Mouse (Mus musculus) kidney, adult 2 months (tissue): Measurements from ENCODE around the gene Gm17660. TPM values are rescaled to one million over a fixed set of nuclear protein-coding genes. Genes with fewer than 3 reads are reported as not detected.

Source experiments
- DNase-seq: peaks from one replicate; pipeline ENCODE4 v3.0.0; 2021
- H3K27ac ChIP-seq: fragments of 200-500 bp; 2 replicates; pipeline ENCODE4 v1.5.1; 2012; ENCODE audit warnings: low read depth, low read length, control low read depth, inconsistent platforms; ENCODE audit not compliant: insufficient read depth
- H3K27me3 ChIP-seq: fragments of 200-500 bp; replicated peaks from 2 replicates; pipeline ENCODE4 v1.6.1; 2012; ENCODE audit warnings: mild to moderate bottlenecking, moderate library complexity, low read length, inconsistent platforms; ENCODE audit not compliant: control insufficient read depth, insufficient read depth
- H3K36me3 ChIP-seq: fragments of 200-500 bp; 2 replicates; pipeline ENCODE4 v1.6.1; 2012; ENCODE audit warnings: mild to moderate bottlenecking, moderate library complexity, low read length, inconsistent platforms; ENCODE audit not compliant: control insufficient read depth, insufficient read depth
- H3K4me1 ChIP-seq: fragments of 200-500 bp; 2 replicates; pipeline ENCODE4 v1.6.1; 2011; ENCODE audit warnings: low read length; ENCODE audit not compliant: control insufficient read depth, insufficient read depth
- H3K4me3 ChIP-seq: fragments of 200-500 bp; 2 replicates; pipeline ENCODE4 v1.5.1; 2011; ENCODE audit warnings: mild to moderate bottlenecking, low read depth, low read length, control low read depth; ENCODE audit not compliant: insufficient read depth
- CTCF ChIP-seq: fragments of 200-500 bp; conservative IDR thresholded peaks from 2 replicates; pipeline ENCODE4 v1.5.1; 2011; ENCODE audit warnings: low read depth, mild to moderate bottlenecking, control low read depth, low read length, moderate library complexity, mixed read lengths; ENCODE audit not compliant: insufficient read depth, insufficient read length
- POLR2A ChIP-seq: fragments of 200-500 bp; IDR thresholded peaks from one replicate; pipeline ENCODE4 v1.6.1; 2011; ENCODE audit warnings: low read depth, low read length, control low read depth
- WGBS: fragments of 180-500 bp; shearing (Covaris S2); methylation state at CpG from one replicate; pipeline ENCODE4 v1.1.7; 2018; 5-methylcytosine and 5-hydroxymethylcytosine counted together
- polyA plus RNA-seq: library from polyadenylated mRNA; depleted of rRNA; stranded (reverse); fragments of >200 nt; gene quantifications from 2 replicates; pipeline ENCODE4 v1.2.3, GENCODE M21; 2012

Gene Gm17660
- polyA plus RNA-seq, 1 experiment, result not detected

DNA sequence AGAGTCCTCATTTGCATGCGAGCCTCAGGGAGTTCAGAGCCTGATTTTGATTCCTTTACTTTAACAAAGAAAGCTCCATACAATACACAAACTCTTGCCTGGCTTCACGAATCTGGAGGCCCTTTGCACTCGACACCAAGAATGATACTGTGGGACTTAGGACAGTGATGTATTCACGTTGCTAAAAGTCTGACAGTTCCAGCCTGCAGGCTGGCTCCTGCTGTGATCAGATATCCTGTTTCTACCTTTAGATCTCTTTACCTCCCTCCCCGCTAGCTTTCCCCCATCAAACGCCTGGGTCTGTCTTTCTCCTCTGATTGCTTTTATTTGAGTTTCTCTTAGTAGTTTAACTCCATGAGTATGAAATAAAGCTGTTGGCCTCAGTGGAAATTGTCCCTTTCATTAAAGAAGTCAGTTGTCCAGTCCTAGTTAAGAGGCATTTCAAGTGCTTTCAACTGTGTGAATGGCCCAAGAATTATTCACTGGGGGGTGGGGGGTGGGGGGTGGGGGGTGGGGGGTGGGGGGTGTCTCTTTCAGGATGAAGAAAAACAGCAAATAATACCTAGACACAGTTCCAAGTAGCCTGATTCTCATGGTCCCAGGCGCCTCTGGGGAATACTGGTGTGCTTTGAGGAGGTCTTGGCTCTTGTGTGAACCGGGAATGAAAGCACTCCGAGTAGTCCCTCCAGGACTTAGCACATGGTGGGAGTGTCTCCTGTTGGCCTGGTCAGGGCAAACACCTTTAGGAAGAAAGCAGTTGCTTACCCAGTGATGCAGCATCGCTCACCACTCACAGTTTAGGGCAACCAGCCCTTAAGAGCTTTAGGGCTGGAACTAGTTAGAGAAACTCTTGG is 24.5 kb upstream of the Gm17660 start:
- Histone ChIP-seq H3K27ac (no peak overlapping the region), H3K4me3 (no peak overlapping the region), H3K27me3 (no peaks in the 10 kb centered on the region), H3K4me1 (no peaks in the 10 kb centered on the region), H3K36me3 (no peaks in the 10 kb centered on the region)
- 55% methylated on average over 10 of the region's 10 CpGs for WGBS
- no peak for TF ChIP-seq CTCF
- no peak for TF ChIP-seq POLR2A
- DNase-seq, result no peak

DNA sequence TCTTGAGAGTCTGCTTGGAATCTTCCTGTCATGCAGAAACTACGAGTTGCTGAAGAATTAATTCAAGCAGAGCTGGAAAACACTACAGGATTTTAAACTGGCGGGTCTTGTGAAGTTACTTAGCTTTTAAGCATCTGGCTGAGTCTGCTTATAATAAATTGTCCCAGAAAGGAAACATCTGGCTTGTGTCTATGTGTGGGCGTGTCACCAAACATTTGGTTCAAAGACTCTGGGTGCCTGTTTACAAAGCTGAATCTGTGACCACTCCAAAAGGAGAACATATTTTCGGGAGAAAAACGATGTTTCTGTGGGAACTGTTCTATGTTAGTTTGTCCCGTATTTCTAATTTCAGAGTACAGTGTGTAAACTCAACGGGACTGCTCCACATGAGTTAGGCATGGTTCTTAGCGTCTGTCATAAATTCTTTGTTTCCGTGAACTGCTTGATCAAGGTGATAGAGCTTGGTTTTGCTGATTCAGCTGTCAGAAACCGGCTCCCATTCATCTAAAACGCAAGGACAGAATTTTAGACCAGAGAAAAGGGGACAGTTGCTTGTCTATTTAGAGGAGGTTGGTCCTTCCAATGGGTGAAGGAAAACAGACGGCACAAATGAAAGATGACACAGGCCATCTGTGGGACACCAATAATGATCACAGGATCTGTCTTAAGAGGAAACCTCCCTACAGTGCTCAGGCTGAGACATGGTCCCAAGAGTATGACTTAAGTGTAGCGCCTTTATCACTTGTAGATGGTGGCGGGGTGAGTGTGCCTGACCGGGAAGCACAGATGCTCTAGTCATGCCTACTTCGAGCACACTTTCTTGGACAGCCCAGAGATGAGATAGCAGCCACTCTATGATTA is 18.9 kb upstream of the Gm17660 start:
- H3K27ac ChIP-seq, result peak overlapping the region; percentile 70; the same call in 1 of the 2 replicates
- no peaks in the 10 kb centered on the region for H3K27me3 ChIP-seq
- no peak overlapping the region for H3K4me3 ChIP-seq
- H3K36me3 ChIP-seq, result no peaks in the 10 kb centered on the region
- peak; percentile 64 for DNase-seq
- H3K4me1 ChIP-seq, result no peaks in the 10 kb centered on the region
- 34% methylated on average over 16 of the region's 16 CpGs for WGBS
- TF ChIP-seq POLR2A (no peak), CTCF (no peak)

DNA sequence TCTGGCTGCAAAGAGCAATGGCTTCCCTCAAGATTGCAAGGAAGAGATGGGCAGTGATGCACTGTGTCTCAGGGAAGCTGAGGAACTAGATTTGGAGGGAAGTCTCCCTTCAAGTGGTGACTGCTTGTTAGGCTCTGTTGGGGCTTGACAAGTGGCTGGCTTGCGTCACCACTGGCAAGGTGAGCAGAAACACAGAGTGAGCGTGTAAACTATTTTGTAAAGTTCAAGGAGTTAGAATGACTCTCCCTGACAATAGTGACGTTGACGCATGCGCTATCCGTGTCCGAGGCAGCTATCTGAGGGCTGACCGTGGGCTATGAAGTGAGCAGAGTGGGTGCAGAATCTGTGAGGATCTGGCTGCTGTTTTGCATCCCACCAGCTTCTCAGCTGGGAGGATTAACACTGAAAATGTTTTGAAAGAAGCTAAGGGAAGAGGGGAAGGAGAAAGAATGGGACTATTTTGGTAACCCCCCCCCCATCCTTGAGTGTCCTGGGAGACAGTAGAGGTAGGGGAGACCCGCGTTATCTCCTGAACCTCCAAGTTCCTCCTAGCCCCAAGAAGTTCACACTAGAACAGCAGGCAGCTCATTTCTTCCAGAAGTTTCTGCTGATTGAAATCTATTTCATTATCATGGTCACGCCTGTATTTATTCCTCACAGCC is 18.1 kb upstream of the Gm17660 start:
- no peak for TF ChIP-seq CTCF
- TF ChIP-seq POLR2A, result no peak
- Histone ChIP-seq H3K4me1 (no peaks in the 10 kb centered on the region), H3K27ac (peak overlapping the region; percentile 40; the same call in 1 of the 2 replicates), H3K27me3 (no peaks in the 10 kb centered on the region), H3K36me3 (no peaks in the 10 kb centered on the region), H3K4me3 (no peak overlapping the region)
- DNase-seq, result no peak
- WGBS, result 47% methylated on average over 11 of the region's 11 CpGs

DNA sequence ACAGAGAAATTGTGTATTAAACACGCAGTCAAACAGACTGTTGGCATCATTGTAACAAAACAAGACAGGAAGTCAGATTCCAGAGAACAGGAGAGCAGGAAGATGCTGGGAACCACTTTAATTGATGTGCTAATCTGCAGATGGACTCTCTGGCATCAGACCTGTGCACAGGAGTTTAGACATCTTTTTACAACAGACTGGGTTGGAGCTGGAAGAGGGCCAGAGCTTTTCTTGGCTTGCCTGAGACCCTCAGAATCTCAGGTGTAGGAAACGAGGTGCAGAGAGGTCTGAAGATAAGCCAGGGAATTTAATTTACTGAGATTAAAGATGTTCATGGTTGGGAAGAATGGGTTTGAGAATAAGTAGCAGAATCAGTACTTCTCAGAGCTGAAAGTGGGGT is 12.3 kb upstream of the Gm17660 start:
- no peak for DNase-seq
- Histone ChIP-seq H3K4me3 (no peak overlapping the region), H3K36me3 (no peaks in the 10 kb centered on the region), H3K4me1 (no peaks in the 10 kb centered on the region), H3K27ac (no peak overlapping the region), H3K27me3 (no peaks in the 10 kb centered on the region)
- TF ChIP-seq CTCF, result no peak
- no peak for TF ChIP-seq POLR2A
- 69% methylated on average over 2 of the region's 2 CpGs for WGBS

DNA sequence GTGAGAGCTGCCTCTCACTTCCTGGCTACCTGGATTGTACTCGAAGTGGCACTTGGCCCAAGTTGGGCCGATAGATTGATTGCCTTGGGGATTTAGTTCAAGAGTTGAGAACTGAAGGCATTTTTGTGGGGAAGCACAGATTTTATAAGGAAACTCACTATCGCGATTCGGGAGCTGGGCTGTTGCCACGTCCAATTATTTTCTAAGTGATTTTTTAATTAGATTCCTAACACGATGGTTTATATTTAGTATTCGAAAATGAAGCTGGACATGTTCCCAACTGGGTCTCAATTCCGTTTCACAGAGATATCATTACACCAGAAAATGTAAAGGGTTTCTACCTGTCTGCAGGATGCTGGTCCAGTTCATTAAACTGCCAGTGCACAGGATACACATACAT is 8.0 kb upstream of the Gm17660 start:
- WGBS, result 81% methylated on average over 9 of the region's 9 CpGs
- no peak for TF ChIP-seq CTCF
- Histone ChIP-seq H3K27me3 (no peaks in the 10 kb centered on the region), H3K4me1 (no peaks in the 10 kb centered on the region), H3K4me3 (no peak overlapping the region), H3K27ac (no peak overlapping the region), H3K36me3 (no peaks in the 10 kb centered on the region)
- no peak for DNase-seq

DNA sequence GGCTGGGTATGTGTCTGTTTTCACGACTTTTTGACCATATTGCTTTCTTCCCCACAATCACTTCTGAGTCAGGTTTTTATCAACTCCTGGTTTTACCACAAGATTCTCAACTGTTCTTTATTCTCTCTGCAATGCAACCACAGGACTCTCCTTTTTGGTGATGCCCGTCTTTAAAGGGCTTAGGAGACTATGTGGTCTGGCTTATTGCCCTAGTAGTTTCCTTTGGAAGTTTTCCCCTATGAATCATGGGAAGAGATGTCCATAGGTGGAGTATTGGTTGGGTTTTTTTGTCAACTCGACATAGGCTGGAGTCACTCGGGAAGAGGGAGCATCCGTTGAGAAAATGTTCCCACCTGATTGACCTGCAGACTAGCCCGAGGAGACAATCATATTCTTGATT is 3.3 kb upstream of the Gm17660 start:
- no peak overlapping the region for H3K27ac ChIP-seq
- H3K4me3 ChIP-seq, result no peak overlapping the region
- no peaks in the 10 kb centered on the region for H3K4me1 ChIP-seq
- no peaks in the 10 kb centered on the region for H3K36me3 ChIP-seq
- TF ChIP-seq POLR2A (no peak), CTCF (no peak)
- no peak for DNase-seq
- 84% methylated on average over 6 of the region's 6 CpGs for WGBS
- H3K27me3 ChIP-seq, result no peaks in the 10 kb centered on the region

DNA sequence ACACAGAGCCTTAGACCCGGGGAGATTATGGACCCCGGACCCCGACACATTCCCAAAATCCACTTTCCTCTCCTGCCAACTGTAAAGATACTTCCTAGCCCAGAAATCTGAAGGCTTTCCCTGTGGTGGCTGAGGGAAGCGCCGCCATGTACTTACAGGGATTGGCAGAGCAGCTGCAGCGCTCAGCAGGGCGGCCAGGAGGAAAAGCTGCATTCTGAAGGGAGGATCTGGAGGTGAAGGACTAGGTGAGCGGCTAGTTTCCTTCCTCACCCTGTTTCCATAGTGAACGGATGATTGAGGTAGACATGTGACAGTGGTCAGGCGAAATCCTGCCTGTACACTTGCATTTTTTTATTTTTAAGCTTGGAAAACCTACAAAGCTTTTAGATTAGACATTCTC is 1.0 kb downstream of the Gm17660 start:
- DNase-seq, result no peak
- no peak for TF ChIP-seq CTCF
- TF ChIP-seq POLR2A, result no peak
- Histone ChIP-seq H3K27me3 (no peaks in the 10 kb centered on the region), H3K4me1 (no peaks in the 10 kb centered on the region), H3K36me3 (no peaks in the 10 kb centered on the region), H3K27ac (no peak overlapping the region), H3K4me3 (no peak overlapping the region)
- 58% methylated on average over 10 of the region's 10 CpGs for WGBS
